Mouse (Mus musculus) lung, adult 2 months (tissue): ENCODE results near the gene Kif5a.

ENCODE experiments used
- CTCF ChIP-seq: fragments of 200-500 bp; IDR thresholded peaks from 2 replicates; pipeline ENCODE4 v1.5.1; 2011; ENCODE audit warnings: mild to moderate bottlenecking, low read length, control low read depth; ENCODE audit not compliant: insufficient read depth
- POLR2A ChIP-seq: fragments of 200-500 bp; IDR thresholded peaks from 2 replicates; pipeline ENCODE4 v1.6.1; 2011; ENCODE audit warnings: low read depth, mild to moderate bottlenecking, control low read depth, low read length, borderline replicate concordance; ENCODE audit errors: extremely low read depth

GRCm38 (mm10) chr10:127179871-127180694, 83.1 kb downstream of the Kif5a start, which contains the start of gene Slc26a10:
- no peak for TF ChIP-seq POLR2A
- TF ChIP-seq CTCF = no peak
